Mouse (Mus musculus) erythroblast, embryonic 14.5 days (primary cell): ENCODE results near the gene Gm9918.

ENCODE experiments used
- GATA1 ChIP-seq: IDR thresholded peaks from 2 replicates; pipeline ENCODE4 v1.6.1; 2012; ENCODE audit warnings: low read length, inconsistent platforms, mixed read lengths
- TAL1 ChIP-seq: IDR thresholded peaks from 3 replicates; pipeline ENCODE4 v1.6.1; 2012; ENCODE audit warnings: low read length, inconsistent platforms, mixed read lengths

DNA sequence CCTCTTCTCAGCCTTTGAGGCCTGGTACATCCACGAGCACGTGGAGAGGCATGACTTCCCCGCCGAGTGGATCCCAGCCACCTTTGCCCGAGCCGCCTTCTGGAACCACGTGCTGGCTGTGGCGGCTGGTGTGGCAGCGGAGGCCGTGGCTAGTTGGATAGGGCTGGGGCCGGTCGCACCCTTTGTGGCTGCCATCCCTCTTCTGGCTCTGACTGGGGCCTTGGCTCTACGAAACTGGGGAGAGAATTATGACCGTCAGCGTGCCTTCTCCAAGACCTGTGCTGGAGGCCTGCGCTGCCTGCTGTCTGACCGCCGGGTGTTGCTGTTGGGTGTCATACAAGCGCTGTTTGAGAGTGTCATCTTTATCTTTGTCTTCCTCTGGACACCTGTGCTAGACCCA, 10.3 kb downstream of the Gm9918 start:
- TF ChIP-seq TAL1 = no peak
- TF ChIP-seq GATA1 = no peak
